Mouse (Mus musculus) hindbrain, embryonic 12.5 days (tissue): ENCODE results near the gene Pcnp. TPM values are rescaled to one million over a fixed set of nuclear protein-coding genes. Genes with fewer than 3 reads are reported as not detected.

Source experiments
- microRNA-seq: library from miRNA; unstranded; fragments of <30 nt; microRNA quantifications from one replicate; pipeline ENCODE4, GENCODE M21; 2017
- polyA plus RNA-seq: library from polyadenylated mRNA; unstranded; fragments of >200 nt; fragmentation: Nextera tagmentation; extraction: Ambion mirVana; gene quantifications from 2 replicates; pipeline ENCODE4 v1.2.1, GENCODE M21; 2016

Pcnp gene
- polyA plus RNA-seq, 1 experiment from 2014 or later, result 270 TPM

Small RNA genes lying within 50 kb of the gene (microRNA-seq; reads per million reads assigned to microRNA genes)
- not detected for gene Gm24047

Other genes with a start within 250 kb of the Pcnp start
- 1.4 and 1.8 TPM in 2 replicates for gene Nfkbiz, start 190.8 kb downstream of the Pcnp start, polyA plus RNA-seq
- gene Nxpe3, start 134.5 kb downstream of the Pcnp start, polyA plus RNA-seq, result 0.77 and 1.1 TPM in 2 replicates
- gene Cep97, start 94.9 kb downstream of the Pcnp start, polyA plus RNA-seq, result 16.5 and 19.5 TPM in 2 replicates
- 667 and 708 TPM in 2 replicates for gene Rpl24, start 63.5 kb downstream of the Pcnp start, polyA plus RNA-seq
- gene Zbtb11, start 55.9 kb downstream of the Pcnp start, polyA plus RNA-seq, result 20.8 and 21.8 TPM in 2 replicates
- gene Trmt10c, start 8.1 kb upstream of the Pcnp start, polyA plus RNA-seq, result 25.1 and 25.3 TPM in 2 replicates
- gene Senp7, start 18.6 kb upstream of the Pcnp start, polyA plus RNA-seq, result 53.6 and 54.5 TPM in 2 replicates
- 0.23 and 0.38 TPM in 2 replicates for gene Impg2, start 174.6 kb upstream of the Pcnp start, polyA plus RNA-seq